Mouse (Mus musculus) lung, adult 2 months (tissue): ENCODE results near the gene Opcml. TPM values are rescaled to one million over a fixed set of nuclear protein-coding genes. Genes with fewer than 3 reads are reported as not detected.

Experiments used
- DNase-seq: peaks from one replicate; pipeline ENCODE4 v3.0.0; 2022
- H3K4me1 ChIP-seq: fragments of 200-500 bp; 2 replicates; pipeline ENCODE4 v1.6.1; 2011; ENCODE audit warnings: low read length; ENCODE audit not compliant: control insufficient read depth, insufficient read depth
- H3K4me3 ChIP-seq: fragments of 200-500 bp; replicated peaks from 2 replicates; pipeline ENCODE3; 2011; ENCODE audit warnings: low read depth, mild to moderate bottlenecking, control low read depth, low read length; ENCODE audit errors: extremely low read depth
- CTCF ChIP-seq: fragments of 200-500 bp; IDR thresholded peaks from 2 replicates; pipeline ENCODE4 v1.5.1; 2011; ENCODE audit warnings: mild to moderate bottlenecking, low read length, control low read depth; ENCODE audit not compliant: insufficient read depth
- POLR2A ChIP-seq: fragments of 200-500 bp; IDR thresholded peaks from 2 replicates; pipeline ENCODE4 v1.6.1; 2011; ENCODE audit warnings: low read depth, mild to moderate bottlenecking, control low read depth, low read length, borderline replicate concordance; ENCODE audit errors: extremely low read depth
- WGBS: fragments of 180-500 bp; shearing (Covaris S2); methylation state at CpG from one replicate; pipeline ENCODE4 v1.1.7; 2018; 5-methylcytosine and 5-hydroxymethylcytosine counted together
- polyA plus RNA-seq: library from polyadenylated mRNA; depleted of rRNA; stranded (reverse); fragments of >200 nt; gene quantifications from 2 replicates; pipeline ENCODE4 v1.2.3, GENCODE M21; 2012

Gene Opcml
- polyA plus RNA-seq, 1 experiment, result 0.26 TPM

GRCm38 (mm10) chr9:28756841-28757451 is 966.4 kb downstream of the Opcml start:
- no peak for DNase-seq
- H3K4me1 ChIP-seq, result no peaks in the 10 kb centered on the region
- WGBS, result 52% methylated on average over 4 of the region's 4 CpGs
- H3K4me3 ChIP-seq, result no peak overlapping the region
- no peak for TF ChIP-seq POLR2A
- no peak for TF ChIP-seq CTCF

GRCm38 (mm10) chr9:28761460-28761859 is 970.9 kb downstream of the Opcml start:
- 84% methylated on average over 4 of the region's 4 CpGs for WGBS

GRCm38 (mm10) chr9:28764149-28764548 is 973.6 kb downstream of the Opcml start:
- no peak for DNase-seq

More at GRCm38 (mm10) chr9:28761460-28761859, 970.9 kb downstream of the Opcml start:
- no peak for DNase-seq
- H3K4me3 ChIP-seq, result no peak overlapping the region
- H3K4me1 ChIP-seq, result no peaks in the 10 kb centered on the region
- TF ChIP-seq CTCF (no peak), POLR2A (no peak)

GRCm38 (mm10) chr9:28776517-28777503 is 986.2 kb downstream of the Opcml start:
- no peak for DNase-seq
- WGBS, result 68% methylated on average over 10 of the region's 10 CpGs
- no peak for TF ChIP-seq CTCF
- TF ChIP-seq POLR2A, result no peak

More at GRCm38 (mm10) chr9:28764149-28764548, 973.6 kb downstream of the Opcml start:
- WGBS, result 62% methylated on average over 1 of the region's 1 CpGs
- no peak overlapping the region for H3K4me3 ChIP-seq
- TF ChIP-seq POLR2A (no peak), CTCF (no peak)
- H3K4me1 ChIP-seq, result no peaks in the 10 kb centered on the region

GRCm38 (mm10) chr9:28783834-28784233 is 993.3 kb downstream of the Opcml start:
- DNase-seq, result no peak
- no peaks in the 10 kb centered on the region for H3K4me1 ChIP-seq
- 37% methylated on average over 4 of the region's 4 CpGs for WGBS
- TF ChIP-seq POLR2A, result no peak
- TF ChIP-seq CTCF, result no peak
- H3K4me3 ChIP-seq, result no peak overlapping the region

More at GRCm38 (mm10) chr9:28776517-28777503, 986.2 kb downstream of the Opcml start:
- Histone ChIP-seq H3K4me3 (no peak overlapping the region), H3K4me1 (no peaks in the 10 kb centered on the region)

GRCm38 (mm10) chr9:28789439-28789838 is 998.9 kb downstream of the Opcml start:
- H3K4me1 ChIP-seq, result no peaks in the 10 kb centered on the region
- H3K4me3 ChIP-seq, result no peak overlapping the region
- TF ChIP-seq CTCF (no peak), POLR2A (no peak)
- DNase-seq, result no peak
- 68% methylated on average over 1 of the region's 1 CpGs for WGBS

GRCm38 (mm10) chr9:28800100-28800499 is 1009.5 kb downstream of the Opcml start:
- 17% methylated on average over 2 of the region's 2 CpGs for WGBS
- no peak overlapping the region for H3K4me3 ChIP-seq
- no peak for DNase-seq
- no peaks in the 10 kb centered on the region for H3K4me1 ChIP-seq
- TF ChIP-seq CTCF (no peak), POLR2A (no peak)

- Histone ChIP-seq H3K4me1 (no peaks in the 10 kb centered on the region), H3K4me3 (no peak overlapping the region)
- DNase-seq, result no peak
- TF ChIP-seq CTCF (no peak), POLR2A (no peak)
Observed at GRCm38 (mm10) chr9:28806666-28807065, 1016.1 kb downstream of the Opcml start.

- Histone ChIP-seq H3K4me3 (no peak overlapping the region), H3K4me1 (no peaks in the 10 kb centered on the region)
- 95% methylated on average over 3 of the region's 3 CpGs for WGBS
- DNase-seq, result no peak
- TF ChIP-seq POLR2A (no peak), CTCF (no peak)
Observed at GRCm38 (mm10) chr9:28822060-28822459, 1031.5 kb downstream of the Opcml start.
